23 mouse cellular contexts compared by ENCODE assay signal in genomic region chr5:64398155-64398554, GRCm38 (mm10).
DNase-seq lines count a peak whose midpoint lies in the region; ATAC-seq and TF ChIP-seq lines count a peak whose summit lies in the region.
"Had no signal": no experiment of that assay in that cellular context is flagged by ENCODE, and none has a peak within 500 bp of the region (broad histone marks: within the 10 kb centered on the region; RNA-seq: fewer than 3 reads in every experiment).

No protein-coding gene starts in this region.

- TF ChIP-seq POLR2A in MEL (IDR thresholded peaks at IDR 0.05; ENCODE audit: control insufficient read depth in 1 of 2, insufficient read depth in 1 of 2, low read depth in 1 of 2, low read length in 2 of 2, poor library complexity in 1 of 2) (no peak), myocyte (IDR thresholded peaks at IDR 0.05; ENCODE audit: insufficient read length, low read depth) (no peak)

- WGBS in heart, embryonic 12.5 days, result 85% methylated on average over 13 of the region's 13 CpGs
- 58% methylated on average over 13 of the region's 13 CpGs for WGBS in stomach, postnatal 0 days

- no peaks in the 10 kb centered on the region for H3K79me2 ChIP-seq in MEL (ENCODE audit: control insufficient read depth, insufficient read depth, low read length, poor library complexity)
- no peaks in the 10 kb centered on the region for H3K79me2 ChIP-seq in myocyte (ENCODE audit: control insufficient read depth, insufficient read depth)

- no peak for TF ChIP-seq CTCF in MEL (IDR thresholded peaks at IDR 0.05 in 2 of 3, conservative IDR thresholded peaks at IDR 0.05 in 1 of 3; ENCODE audit: control insufficient read depth in 1 of 3, insufficient read depth in 1 of 3, low read depth in 2 of 3, low read length in 3 of 3, poor library complexity in 1 of 3, severe bottlenecking in 1 of 3)
- no peak for TF ChIP-seq CTCF in stomach, postnatal 0 days (IDR thresholded peaks at IDR 0.05; ENCODE audit: low read depth)
- TF ChIP-seq CTCF in left cerebral cortex, adult 2 months (IDR thresholded peaks at IDR 0.05), result no peak

- TF ChIP-seq RAD21 in MEL (IDR thresholded peaks at IDR 0.05; ENCODE audit: low read depth, low read length), result no peak

- DNase-seq in heart, adult 11 months, result peak; percentile 56
- no peak for DNase-seq in MEL (ENCODE audit: low read depth, low spot score)
- DNase-seq in stomach, postnatal 0 days (ENCODE audit: low spot score), result peak; percentile 25
- DNase-seq in left cerebral cortex, adult 2 months (ENCODE audit: extremely low spot score in 1 of 2, low spot score in 2 of 2), result no peak
- DNase-seq in B cell, adult 2 months, result no peak
- no peak for DNase-seq in cerebellum, adult 18-20 months
- DNase-seq: adrenal gland, adult 2 months; adrenal gland, adult 8-10 months; adrenal gland, postnatal 10 days; adrenal gland, postnatal 14 days; adrenal gland, postnatal 25 days; adrenal gland, postnatal 36 days; cerebellum, adult 11 months; cerebellum, adult 11-12 months; cerebellum, adult 2 months; cerebellum, adult 8-10 months had no signal

- no peak for TF ChIP-seq EP300 in MEL (IDR thresholded peaks at IDR 0.05; ENCODE audit: low read depth in 1 of 2, low read length in 2 of 2)
- no peak for TF ChIP-seq EP300 in stomach, postnatal 0 days (optimal IDR thresholded peaks at IDR 0.05)

- no peak overlapping the region for H3K4me3 ChIP-seq in heart, embryonic 12.5 days
- H3K4me3 ChIP-seq in MEL (ENCODE audit: control insufficient read depth in 1 of 2, insufficient read depth in 1 of 2, low read depth in 2 of 2, low read length in 2 of 2), result no peak overlapping the region
- H3K4me3 ChIP-seq in myocyte, result no peak overlapping the region
- H3K4me3 ChIP-seq in stomach, postnatal 0 days (ENCODE audit: low read depth, low read length), result no peak overlapping the region
- no peak overlapping the region for H3K4me3 ChIP-seq in left cerebral cortex, adult 2 months

- H3ac ChIP-seq in myocyte (ENCODE audit: control insufficient read depth, insufficient read length), result no peak overlapping the region

- no peaks in the 10 kb centered on the region for H3K27me3 ChIP-seq in heart, embryonic 12.5 days (replicated peaks)
- H3K27me3 ChIP-seq in MEL (ENCODE audit: control insufficient read depth in 1 of 2, insufficient read depth in 2 of 2, low read length in 2 of 2) (no peaks in the 10 kb centered on the region), myocyte (ENCODE audit: control insufficient read depth, insufficient read depth, insufficient read length) (no peaks in the 10 kb centered on the region)
- H3K27me3 ChIP-seq in stomach, postnatal 0 days (ENCODE audit: control insufficient read depth, insufficient read depth, low read length), result no peaks in the 10 kb centered on the region
- H3K27me3 ChIP-seq: CH12.LX, Patski had no signal

- no peak for ATAC-seq in heart, embryonic 12.5 days (ENCODE audit: insufficient number of reproducible peaks, low FRiP score)
- ATAC-seq in stomach, postnatal 0 days (ENCODE audit: low FRiP score, low TSS enrichment), result no peak
- ATAC-seq: activated CD4-positive, CD25-positive, alpha-beta regulatory T cell, adult 4 months; CD4-positive, CD25-positive, alpha-beta regulatory T cell, adult 4 months; Patski had no signal

- no peaks in the 10 kb centered on the region for H3K36me3 ChIP-seq in heart, embryonic 12.5 days
- H3K36me3 ChIP-seq in MEL (ENCODE audit: control insufficient read depth in 1 of 2, insufficient read depth in 2 of 2, low read length in 2 of 2) (0 out of 4 replicates have a peak, but pooled peaks cover 0 to 1% of the 10 kb centered on the region in 2 experiments), myocyte (ENCODE audit: control insufficient read depth, insufficient read depth) (no peaks in the 10 kb centered on the region)
- H3K36me3 ChIP-seq in stomach, postnatal 0 days (ENCODE audit: control insufficient read depth, insufficient read depth, low read length), result no peaks in the 10 kb centered on the region
- H3K36me3 ChIP-seq: G1E had no signal

- intact Hi-C loops in left cerebral cortex, adult 2 months (cut with DNase I), result no loop called here

- no peak overlapping the region for H3K9ac ChIP-seq in heart, embryonic 12.5 days
- no peak overlapping the region for H3K9ac ChIP-seq in MEL (ENCODE audit: control insufficient read depth, low read depth, low read length, poor library complexity, severe bottlenecking)
- H3K9ac ChIP-seq in stomach, postnatal 0 days (ENCODE audit: low read length), result no peak overlapping the region

- no peak overlapping the region for H3K27ac ChIP-seq in heart, embryonic 12.5 days (ENCODE audit: poor library complexity, severe bottlenecking)
- H3K27ac ChIP-seq in MEL (ENCODE audit: control insufficient read depth, low read depth, low read length), result no peak overlapping the region
- H3K27ac ChIP-seq in stomach, postnatal 0 days (replicated peaks), result no peak overlapping the region
- no peak overlapping the region for H3K27ac ChIP-seq in left cerebral cortex, adult 2 months

- H3K4me2 ChIP-seq in heart, embryonic 12.5 days, result no peak overlapping the region
- H3K4me2 ChIP-seq in myocyte (ENCODE audit: low read depth), result no peak overlapping the region
- H3K4me2 ChIP-seq in stomach, postnatal 0 days (replicated peaks; ENCODE audit: low read depth), result no peak overlapping the region

- H3K4me1 ChIP-seq in heart, embryonic 12.5 days (replicated peaks), result no peaks in the 10 kb centered on the region
- no peaks in the 10 kb centered on the region for H3K4me1 ChIP-seq in MEL (ENCODE audit: control insufficient read depth in 1 of 2, insufficient read depth in 2 of 2, low read length in 2 of 2)
- no peaks in the 10 kb centered on the region for H3K4me1 ChIP-seq in stomach, postnatal 0 days (replicated peaks; ENCODE audit: control insufficient read depth, insufficient read depth)

- no peaks in the 10 kb centered on the region for H3K9me3 ChIP-seq in heart, embryonic 12.5 days (replicated peaks)
- no peaks in the 10 kb centered on the region for H3K9me3 ChIP-seq in MEL (replicated peaks; ENCODE audit: insufficient read depth, low read length)
- no peaks in the 10 kb centered on the region for H3K9me3 ChIP-seq in stomach, postnatal 0 days (ENCODE audit: control insufficient read depth, low read length)
- H3K9me3 ChIP-seq: G1E had no signal

TF ChIP-seq in MEL, 35 proteins besides CTCF, POLR2A, EP300 and RAD21:
- TF ChIP-seq TAL1 (IDR thresholded peaks at IDR 0.05; ENCODE audit: low read length), result no peak
- TF ChIP-seq POLR2AphosphoS5 (IDR thresholded peaks at IDR 0.05; ENCODE audit: borderline replicate concordance, low read depth, low read length), result 0 out of 2 replicates have a peak, but pooled peaks have one; percentile 41
- no peak for TF ChIP-seq ZKSCAN1 (IDR thresholded peaks at IDR 0.05; ENCODE audit: low read depth, low read length)
- no peak for TF ChIP-seq MAFK (IDR thresholded peaks at IDR 0.05; ENCODE audit: borderline replicate concordance, low read depth, low read length)
- TF ChIP-seq CHD1 (IDR thresholded peaks at IDR 0.05; ENCODE audit: low read depth, low read length), result no peak
- TF ChIP-seq ETS1 (IDR thresholded peaks at IDR 0.05; ENCODE audit: low read depth, low read length), result no peak

TF ChIP-seq in myocyte, 11 proteins besides CTCF, POLR2A, EP300 and RAD21:
- TF ChIP-seq MYOD1 (IDR thresholded peaks at IDR 0.05; ENCODE audit: control insufficient read depth in 1 of 3, insufficient read length in 2 of 3, low read depth in 2 of 3) (peak in 1 of 3 experiments; percentile 64), REST (IDR thresholded peaks at IDR 0.05; ENCODE audit: insufficient read depth, insufficient read length) (no peak), CEBPB (IDR thresholded peaks at IDR 0.05; ENCODE audit: insufficient read depth, poor library complexity, severe bottlenecking) (no peak), MYOG (IDR thresholded peaks at IDR 0.05; ENCODE audit: control insufficient read depth in 1 of 3, insufficient read depth in 1 of 3, insufficient read length in 2 of 3, low read depth in 2 of 3) (peak in 2 of 3 experiments; percentile 14 to 68)

Comparison
In these comparisons a context has a peak if more than half of its experiments do, and no peak if none do; other contexts are left out.
1. DNase-seq: peak in heart, adult 11 months (single experiment) and stomach, postnatal 0 days (single experiment); none in MEL (single experiment), left cerebral cortex, adult 2 months (0 of 2), B cell, adult 2 months (0 of 2) and cerebellum, adult 18-20 months (0 of 2).